Mouse (Mus musculus): ENCODE measurements around the gene Nfatc2ip.
A peak's percentile ranks its signal among the peaks of the same experiment; 100 is the strongest.
"Not testable (repeated sequence)": the region's sequence is repeated elsewhere in the genome, so short reads cannot be mapped to it uniquely, and the experiment has no call there.

Nfatc2ip gene

DNA sequence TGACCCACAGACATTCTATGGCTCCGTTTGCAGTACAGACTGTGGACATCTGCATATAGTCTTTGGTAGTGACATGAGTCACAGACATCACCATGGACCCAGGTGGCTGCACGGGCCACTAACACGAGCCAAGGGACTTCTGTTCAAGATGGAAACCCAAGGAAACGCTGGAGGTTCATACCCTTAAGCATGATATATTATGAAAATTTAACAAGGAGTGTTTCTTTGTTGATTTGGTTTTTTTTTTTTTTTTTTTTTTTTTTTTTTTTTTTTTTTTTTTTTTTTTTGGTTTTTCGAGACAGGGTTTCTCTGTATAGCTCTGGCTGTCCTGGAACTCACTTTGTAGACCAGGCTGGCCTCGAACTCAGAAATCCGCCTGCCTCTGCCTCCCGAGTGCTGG is 6.0 kb upstream of the Nfatc2ip start:
- DNase-seq: not testable (repeated sequence)

DNA sequence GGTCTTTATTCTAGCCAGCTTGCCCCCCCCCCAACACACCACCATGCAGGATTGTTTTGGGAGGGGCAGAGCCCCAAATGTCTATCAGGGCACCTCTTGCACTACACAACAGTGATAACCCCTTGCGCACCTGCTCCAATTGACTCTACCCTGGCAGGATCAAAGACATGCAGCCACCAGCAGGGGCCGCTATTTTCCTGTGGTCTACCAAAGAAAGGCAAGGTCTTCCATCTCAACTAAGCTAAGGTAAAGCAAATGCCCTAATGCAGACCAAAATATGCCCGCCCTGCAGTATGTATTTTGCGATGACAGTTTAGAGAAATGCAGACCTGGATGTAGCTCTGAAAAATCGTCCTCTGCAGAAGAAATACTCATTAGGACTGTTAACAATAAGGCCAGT is 3.0 kb upstream of the Nfatc2ip start:
- DNase-seq: peak; percentile 91 to 95

DNA sequence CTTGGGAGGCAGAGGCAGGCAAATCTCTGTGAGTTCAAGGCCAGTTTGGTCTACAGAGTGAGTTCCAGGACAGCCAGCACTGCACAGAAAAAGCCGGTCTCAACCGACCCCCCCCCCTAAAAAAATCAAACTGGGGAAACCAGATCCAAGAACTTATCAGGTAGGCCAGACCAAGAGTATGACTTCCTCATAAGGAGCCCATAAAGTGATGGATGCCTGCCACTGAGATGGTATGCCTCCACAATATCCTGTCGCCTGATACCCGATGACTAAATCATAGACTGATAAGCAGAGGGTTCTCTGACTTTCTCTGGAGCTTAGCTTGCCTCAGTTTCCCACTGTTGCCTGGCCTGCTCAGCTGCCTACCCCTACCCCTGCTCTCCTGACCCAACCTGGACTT is 1.3 kb upstream of the Nfatc2ip start:
- DNase-seq: no peak

DNA sequence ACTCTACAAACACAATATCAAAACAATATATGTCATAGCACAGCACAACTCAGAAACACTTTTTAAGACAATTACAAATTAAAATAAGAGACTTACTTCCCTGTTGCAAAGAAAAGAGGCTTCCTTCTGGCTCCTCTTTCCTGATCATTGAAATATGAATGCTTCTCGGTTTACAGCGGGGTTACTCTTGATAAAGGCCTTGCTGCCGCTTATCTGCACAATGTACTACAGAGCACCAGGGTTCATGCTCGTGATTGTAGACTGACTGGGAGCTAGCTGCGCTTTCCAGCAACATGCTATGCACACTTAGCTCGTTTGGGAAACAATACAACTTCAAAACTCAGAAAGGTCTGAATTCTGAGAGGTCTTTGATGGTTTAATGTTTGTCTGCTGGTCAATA is 684 bp upstream of the Nfatc2ip start:
- no peak for DNase-seq

DNA sequence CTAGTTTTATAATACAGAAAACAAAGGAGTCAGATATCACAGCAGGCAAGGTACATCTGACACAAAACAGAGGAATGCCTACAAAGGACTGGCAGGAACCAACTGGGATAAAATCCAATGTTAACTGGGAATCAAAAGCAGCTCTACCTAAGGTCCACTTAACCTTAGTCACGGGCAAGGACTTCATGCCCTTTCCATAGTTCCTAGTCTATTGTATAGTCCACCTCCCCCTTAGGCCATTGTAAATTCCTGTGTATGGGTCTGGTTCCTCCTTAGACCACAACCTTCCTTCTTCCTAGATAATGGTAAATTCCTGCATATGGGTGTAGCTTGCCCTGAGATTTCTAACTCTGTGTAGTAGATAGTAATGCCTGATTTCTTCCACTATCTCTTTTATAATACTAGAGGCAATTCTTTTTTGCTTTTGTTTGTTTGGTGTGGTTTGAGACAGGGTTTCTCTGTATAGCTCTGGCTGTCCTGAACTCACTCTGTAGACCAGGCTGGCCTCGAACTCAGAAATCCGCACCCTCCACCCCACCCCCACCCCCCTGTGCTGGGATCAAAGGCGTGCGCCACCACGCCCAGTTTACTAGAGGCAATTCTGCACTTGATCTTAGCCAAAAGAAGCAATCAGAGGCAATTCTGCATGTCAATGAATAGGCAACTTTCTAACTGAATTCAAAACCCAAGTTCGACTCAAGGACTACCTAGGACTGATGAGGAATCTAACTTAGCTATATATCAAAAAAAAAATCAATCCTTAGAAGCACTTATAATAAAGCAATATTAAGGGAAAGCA is 4.3 kb downstream of the Nfatc2ip start:
- not testable (repeated sequence) for DNase-seq

DNA sequence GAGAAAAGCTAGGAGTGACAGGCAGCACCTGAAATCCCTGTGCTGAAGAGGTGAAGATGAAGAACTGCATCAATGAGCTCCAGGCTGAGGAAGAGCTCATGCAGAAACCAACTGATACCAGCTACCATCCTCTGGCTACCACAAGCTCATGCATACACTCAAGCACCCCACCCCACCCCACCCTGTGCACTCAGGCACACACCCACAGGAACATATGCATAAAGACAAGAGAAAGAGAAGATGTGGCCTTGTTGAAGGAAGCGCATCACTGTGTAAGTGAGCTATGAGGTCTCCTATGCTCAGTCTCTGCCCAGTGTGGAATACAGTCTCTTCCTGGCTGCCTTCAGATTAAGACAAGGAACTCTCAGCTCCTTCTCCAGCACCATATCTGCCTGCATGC is 8.4 kb downstream of the Nfatc2ip start:
- no peak for DNase-seq

DNA sequence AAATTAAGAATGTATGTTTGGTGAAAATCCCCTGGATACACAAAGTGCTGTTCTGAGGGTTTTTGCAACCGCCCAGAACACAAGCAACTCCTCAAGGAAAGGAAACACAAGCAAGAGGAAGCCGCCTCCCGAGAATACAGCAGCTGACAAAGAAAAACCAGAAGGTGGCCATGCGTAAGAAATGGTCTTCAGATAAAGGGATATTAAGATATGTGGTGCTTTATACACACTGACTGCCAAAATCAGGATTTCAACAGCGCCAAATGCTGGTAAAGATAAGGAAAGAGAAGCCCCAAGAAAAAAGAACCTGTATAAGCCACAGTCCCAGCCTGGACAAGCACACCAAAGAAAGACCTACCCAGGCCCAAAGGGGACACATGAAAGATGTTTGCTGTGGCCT is 13.0 kb downstream of the Nfatc2ip start:
- no peak for DNase-seq

DNA sequence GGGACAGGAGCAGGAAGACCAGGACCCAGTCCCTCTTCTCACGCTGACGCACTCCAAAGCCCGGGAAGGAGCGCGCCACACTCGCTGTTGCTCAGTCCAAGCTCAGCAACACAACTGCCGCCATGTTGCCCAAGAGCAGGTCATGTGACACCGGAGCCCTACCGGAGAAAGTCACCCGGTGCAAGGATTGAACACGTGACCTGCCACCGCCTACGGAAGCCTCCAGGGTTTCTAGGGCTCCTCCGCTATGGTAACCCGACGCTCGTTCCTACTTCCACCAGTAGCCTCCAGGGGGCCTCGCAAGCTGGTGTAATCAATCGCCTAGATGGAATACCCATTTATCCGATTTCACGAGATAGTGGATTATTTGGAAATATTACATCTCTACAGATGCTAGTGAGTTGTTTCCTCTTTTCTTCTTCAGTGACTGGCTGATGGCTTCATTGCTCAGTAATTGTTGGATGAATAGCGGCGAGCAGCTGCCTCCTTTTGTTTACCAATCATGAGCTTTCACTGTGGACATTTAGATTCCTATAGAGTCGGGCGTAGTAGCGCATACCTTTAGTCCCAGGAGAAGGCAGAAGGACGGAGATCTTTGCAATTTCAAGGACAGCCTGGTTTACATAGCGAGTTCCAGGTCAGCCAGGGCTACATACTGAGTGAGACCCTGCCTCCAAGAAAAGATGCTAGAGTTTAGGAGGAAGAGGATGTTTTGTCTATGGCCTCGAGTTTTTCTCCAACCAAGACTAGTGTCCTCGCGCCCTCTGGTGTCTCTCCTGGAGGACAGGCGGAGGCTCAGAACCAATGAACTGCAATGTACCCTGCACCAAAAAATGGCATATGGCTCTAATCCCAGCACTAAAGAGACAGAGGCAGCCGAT is 19.0 kb downstream of the Nfatc2ip start, which contains the start of gene Spns1:
Gene Spns1 (minus strand): TSS at position 173 of the 881 bp plus-strand sequence.
- DNase-seq: peak; percentile 96 to 98

DNA sequence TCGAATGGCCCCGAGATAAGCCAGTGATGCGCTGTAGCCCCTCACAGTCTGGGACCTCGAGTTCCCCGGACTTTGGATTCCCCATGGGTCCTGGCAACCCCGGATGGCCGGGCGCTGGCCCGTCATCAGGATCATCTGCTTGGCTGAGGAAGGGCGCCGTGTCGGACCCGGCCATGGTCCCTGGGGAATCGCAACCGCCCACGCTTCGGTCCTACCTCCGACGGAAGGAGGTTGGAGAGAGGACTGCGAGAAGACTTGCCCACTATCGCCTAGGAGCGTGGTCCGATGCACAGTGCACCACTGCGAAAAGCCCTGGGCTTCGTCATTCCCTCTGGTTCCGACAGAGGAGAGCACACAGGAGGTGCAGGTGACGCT is 19.6 kb downstream of the Nfatc2ip start:
- DNase-seq: peak in 1 of 2 experiments; percentile 61

DNA sequence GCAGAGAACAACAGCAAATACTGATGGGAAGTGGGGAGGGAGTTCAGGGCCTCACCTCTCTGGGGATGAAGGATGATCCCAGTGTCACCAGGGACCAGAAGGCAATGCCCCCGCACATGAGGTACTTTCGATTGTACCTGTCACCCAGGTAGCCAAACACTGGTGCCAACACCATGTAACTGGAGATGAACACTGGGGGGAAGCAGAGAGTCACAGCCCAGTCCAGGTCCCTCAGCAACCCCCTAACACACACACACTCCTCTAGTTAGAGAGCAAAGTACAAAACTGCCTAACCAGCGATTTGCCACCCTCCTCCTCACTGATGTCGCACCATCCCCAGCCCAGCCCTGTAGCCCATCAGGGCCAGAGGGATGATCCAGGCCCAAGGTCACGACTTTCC is 21.5 kb downstream of the Nfatc2ip start:
- DNase-seq: no peak

DNA sequence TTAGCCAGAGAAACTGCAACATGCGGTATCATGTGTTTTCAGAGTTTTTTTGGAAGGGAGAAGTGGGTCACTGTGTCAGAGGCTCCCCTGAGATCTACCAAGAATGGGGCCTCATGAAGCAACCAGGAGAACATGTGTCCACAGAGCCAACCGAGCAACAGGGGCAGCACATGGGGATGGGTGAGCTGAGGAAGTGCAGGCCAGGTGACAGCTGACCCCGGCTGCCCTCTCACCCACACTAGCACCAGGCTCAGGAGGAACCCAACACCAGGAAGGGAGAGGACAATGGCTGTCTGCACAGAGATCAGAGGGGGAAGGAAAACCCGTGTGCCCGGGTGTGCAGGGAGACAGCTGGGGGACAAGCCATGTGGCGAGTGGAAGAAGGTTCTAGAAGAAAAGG is 22.0 kb downstream of the Nfatc2ip start:
- DNase-seq: no peak

DNA sequence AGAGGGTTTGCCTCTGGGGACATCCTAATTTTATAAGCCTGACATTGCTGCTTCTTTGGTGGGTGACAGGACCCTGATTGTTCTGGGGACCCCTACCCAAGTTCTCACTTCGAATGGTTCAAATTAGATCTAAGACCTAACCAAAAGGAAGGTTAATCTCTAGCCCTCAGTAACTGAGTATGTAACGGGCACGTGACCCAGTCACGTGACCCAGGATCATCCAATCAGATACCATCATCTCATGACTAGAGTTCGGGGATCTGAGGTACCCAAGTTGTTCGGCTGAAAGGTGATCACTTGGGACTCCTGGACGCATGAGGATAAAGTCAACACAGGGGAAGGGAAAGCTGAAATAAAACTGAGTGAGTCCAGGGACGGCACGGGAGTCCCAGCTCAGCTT is 23.5 kb downstream of the Nfatc2ip start:
- DNase-seq: no peak

DNA sequence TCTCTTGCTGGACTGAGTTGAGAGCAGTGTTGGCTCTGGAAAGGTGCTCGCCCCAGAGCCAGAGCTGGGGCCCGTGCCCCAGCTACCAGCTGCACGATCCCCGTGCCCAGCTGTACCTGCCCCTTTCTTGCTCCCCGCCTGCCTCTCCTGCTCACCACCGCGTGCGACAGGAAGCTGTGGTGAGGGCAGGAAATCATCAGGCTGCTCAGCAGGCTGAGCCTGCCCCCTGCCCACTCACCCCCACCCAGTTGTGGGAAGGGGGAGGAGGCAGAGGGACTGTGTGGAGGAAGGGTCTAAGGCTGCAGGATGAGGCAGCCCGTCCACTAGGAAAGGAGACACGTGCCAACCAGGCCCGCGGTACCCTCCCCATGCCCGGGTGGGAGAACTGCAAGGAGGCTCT is 27.1 kb downstream of the Nfatc2ip start, which contains the start of gene Lat:
Gene Lat (minus strand): TSS at position 178 of the 400 bp plus-strand sequence.
- no peak for DNase-seq

DNA sequence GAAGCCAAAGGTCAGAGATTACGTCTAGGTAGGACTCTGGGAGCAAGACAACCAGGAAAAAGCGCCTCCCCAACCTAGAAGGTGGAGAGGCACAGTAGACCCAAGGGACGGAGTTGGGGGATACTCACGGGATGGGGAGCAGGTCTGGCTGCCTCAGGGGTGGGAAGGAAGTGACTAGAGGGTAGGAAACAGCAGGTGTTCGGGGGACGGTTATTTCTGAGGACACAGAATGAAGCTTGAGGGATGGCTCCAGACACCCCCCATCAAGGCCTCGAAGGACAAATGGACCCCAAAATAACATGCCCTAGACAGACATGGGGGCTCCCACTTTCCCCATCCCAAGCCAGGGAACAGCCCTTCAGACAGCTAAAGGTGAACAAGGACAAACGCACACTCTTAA is 28.2 kb downstream of the Nfatc2ip start:
- no peak for DNase-seq

DNA sequence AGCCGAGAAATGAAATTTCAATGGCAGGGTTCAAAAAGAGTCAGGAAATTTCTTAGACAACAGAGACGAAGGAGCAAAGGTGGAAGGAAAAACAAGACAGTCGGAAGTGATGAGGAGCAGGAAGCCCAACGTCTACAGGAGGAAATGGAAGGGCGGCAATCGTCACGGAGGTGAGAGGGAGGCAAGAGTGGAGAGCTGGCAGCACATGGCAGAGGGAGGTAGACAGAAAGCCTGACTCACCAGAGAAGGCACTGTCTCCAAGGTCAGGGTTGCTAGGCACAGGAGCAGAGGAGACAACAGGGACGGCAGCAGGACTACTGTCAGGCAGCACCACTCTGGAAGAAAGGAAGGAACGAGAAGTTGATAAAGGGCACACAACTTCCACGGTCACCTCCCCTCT is 28.9 kb downstream of the Nfatc2ip start:
- no peak for DNase-seq

DNA sequence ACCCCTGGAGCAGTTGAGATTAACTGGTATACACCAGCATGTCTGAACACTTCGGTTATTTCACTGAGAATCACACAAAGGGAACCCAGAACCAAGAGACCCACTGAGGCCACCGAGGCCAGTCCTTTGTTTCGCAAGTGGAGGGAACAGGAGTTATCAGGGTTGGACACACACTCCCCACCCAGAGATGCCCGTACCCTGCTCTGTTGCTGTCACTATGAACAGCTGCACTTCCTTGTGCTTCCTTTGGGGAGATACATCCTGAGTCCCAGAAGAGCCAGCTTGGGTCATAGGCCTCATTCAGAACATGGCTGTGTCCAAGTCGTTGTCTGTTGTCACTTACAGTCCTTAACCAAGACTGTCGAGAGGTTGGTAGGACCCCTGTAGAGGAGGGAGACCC is 33.5 kb downstream of the Nfatc2ip start:
- DNase-seq: no peak

DNA sequence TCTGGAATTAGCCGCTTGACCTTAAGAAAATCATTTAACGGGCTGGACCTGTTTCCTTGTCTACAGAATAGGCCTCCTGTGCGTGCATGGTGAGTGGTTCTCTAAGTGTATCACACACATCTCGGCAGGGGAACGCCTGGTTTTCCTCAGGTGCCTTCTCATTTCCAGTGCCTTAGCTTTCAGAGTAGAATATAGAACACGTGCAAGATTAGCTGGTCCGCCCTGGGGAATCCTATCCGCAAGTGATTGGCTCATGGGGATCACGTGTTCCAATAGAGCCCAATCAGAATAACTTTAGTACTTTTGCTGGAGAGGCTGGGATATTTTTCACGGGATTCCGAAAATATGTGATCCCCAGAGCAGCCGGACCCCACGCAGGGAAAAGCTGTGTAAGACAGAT is 37.5 kb downstream of the Nfatc2ip start:
- no peak for DNase-seq

DNA sequence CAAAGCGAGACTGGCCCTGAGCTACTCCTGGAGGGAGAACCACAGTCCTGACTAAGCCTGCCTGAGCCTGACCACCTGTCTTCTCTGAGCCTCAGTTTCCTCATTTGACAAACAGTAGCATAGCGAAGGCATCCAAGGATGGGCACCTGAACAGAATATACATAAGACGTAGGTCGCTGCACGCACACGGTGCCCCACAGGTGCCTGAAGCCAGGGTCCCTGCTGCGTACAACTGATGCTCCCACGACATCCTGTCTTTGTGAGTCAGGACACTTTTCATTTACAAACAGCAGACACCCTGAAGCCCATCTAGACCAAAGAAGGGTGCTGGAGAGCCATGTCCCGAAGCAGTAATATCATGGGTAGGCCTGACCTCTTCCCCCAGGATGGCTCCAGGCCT is 38.1 kb downstream of the Nfatc2ip start:
- no peak for DNase-seq

DNA sequence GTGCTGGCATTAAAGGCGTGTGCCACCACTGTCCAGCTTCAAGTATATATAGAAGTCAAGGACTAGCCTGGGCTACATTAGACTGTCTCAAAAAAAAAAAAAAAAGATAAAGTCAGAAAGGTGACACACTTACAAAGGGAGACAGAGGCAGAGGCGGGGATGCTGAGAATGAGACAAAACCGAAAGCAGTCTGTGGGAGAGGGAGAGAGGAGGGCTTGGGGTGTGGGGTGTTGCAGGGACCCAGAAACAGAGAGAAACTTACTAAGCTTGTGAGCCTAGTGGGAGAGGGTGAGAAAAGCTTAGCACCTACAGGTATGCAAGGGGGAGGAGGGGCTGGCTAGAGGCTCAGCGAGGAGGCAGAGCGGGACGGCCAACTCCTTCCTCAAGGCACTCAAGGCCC is 38.7 kb downstream of the Nfatc2ip start:
- DNase-seq: no peak

DNA sequence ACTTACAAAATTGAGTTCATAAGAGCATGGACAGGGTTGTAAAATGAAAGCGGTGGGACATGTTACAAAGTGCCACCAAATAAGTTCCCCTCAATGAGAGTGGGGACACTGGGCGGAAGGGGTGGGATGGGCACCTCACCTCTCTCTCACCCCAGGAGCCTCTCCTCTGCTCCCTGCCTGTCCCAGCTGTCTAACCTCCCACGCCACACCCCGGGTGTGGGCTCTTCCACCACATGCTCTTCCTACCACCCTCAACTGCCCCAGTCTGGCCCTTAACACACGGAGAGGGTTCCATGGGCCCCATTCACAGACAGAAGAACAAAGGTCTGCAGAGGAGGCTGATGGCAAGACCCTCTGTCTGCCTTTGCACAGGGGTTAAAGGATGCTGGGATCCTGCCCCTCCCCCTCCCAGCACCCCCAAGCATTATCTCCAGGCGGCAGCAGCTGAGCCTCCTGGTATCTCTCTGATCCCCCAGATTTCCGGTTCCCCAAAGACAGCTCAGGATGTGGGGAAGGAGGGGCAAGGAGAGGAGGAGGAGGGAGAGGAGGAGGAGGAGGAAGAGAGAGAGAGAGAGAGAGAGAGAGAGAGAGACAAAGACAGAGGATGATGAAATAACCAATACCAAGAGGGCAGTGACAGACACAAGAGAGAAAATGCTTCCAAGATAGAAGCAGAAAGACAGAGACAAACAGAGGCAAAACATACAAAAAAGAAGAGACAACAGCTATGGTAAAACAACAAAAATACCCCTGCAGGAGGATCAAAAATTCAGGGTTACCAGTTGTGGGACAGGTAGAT is 39.5 kb downstream of the Nfatc2ip start:
- DNase-seq: no peak

DNA sequence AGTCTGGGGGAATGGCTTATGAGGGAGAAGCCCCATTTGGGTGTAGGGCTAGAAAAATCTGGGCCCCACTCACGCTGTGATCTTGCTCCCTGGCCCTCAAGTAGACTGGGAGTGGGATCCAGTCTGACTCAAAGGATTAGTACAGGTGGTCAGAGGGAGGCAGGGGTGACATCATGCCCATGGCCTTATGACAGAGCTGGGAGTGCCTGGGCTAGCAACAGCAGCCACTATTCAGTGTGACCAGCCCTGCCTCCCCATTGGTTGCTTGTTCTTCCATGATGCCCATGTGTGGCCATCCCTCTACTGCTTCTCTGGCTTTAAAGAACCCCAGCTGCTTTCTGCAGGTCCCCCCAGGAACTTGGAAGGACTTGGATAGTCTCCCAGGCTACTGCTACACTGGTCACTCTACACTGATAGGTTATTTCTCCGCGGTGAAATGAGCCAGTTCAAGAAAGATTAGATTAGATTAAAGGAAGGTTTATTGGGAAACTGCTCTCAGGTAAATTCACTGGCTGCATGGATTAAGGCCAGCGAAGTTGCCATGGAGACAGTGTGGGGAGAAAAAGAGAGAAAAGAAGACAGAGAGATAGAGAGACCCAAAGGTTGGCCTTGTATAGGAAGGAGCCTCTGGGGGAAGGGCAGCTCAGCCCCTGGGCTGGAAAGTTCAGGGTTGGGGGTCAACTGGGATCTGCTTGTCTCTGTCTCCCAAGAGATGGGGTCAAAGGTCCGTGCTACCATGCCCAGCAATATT is 40.5 kb downstream of the Nfatc2ip start:
- no peak for DNase-seq

Data from cerebellum, postnatal 14 days (tissue).